Mouse (Mus musculus) MEL (cell line): ENCODE measurements around the gene Papss1. TPM values are rescaled to one million over a fixed set of nuclear protein-coding genes. Genes with fewer than 3 reads are reported as not detected.

Source experiments
- DNase-seq: peaks from one replicate; pipeline ENCODE4 v3.0.0; 2011; ENCODE audit warnings: low read depth, low spot score
- H3K27ac ChIP-seq: 2 replicates; pipeline ENCODE4 v1.5.1; 2012; ENCODE audit warnings: low read depth, mild to moderate bottlenecking, control low read depth, low read length, moderate library complexity; ENCODE audit not compliant: control insufficient read depth
- H3K27me3 ChIP-seq, 2 experiments: fragments of 150-350 bp in 1 of 2; sonication (generic) in 1 of 2; 2 replicates each; pipeline ENCODE4 v1.6.1; 2012; ENCODE audit warnings: low read length in 2 of 2, mild to moderate bottlenecking in 2 of 2, improper control_type of control experiment in 1 of 2, moderate library complexity in 1 of 2; ENCODE audit not compliant: insufficient read depth in 2 of 2, control insufficient read depth in 1 of 2
- H3K36me3 ChIP-seq, 2 experiments: 2 replicates each; pipeline ENCODE4 v1.6.1; 2012 to 2014; ENCODE audit warnings: low read length in 2 of 2, improper control_type of control experiment in 1 of 2, inconsistent platforms in 1 of 2, mild to moderate bottlenecking in 1 of 2; ENCODE audit not compliant: insufficient read depth in 2 of 2, control insufficient read depth in 1 of 2
- H3K4me1 ChIP-seq, 2 experiments: fragments of 150-350 bp in 1 of 2; sonication (generic) in 1 of 2; 2 replicates each; pipeline ENCODE4 v1.6.1; 2012; ENCODE audit warnings: low read length in 2 of 2, improper control_type of control experiment in 1 of 2, mild to moderate bottlenecking in 1 of 2; ENCODE audit not compliant: insufficient read depth in 2 of 2, control insufficient read depth in 1 of 2
- H3K4me3 ChIP-seq, 2 experiments: fragments of 150-350 bp in 1 of 2; sonication (generic) in 1 of 2; 2 replicates each; pipeline ENCODE4 v1.5.1; 2012; ENCODE audit warnings: low read depth in 2 of 2, low read length in 2 of 2, mild to moderate bottlenecking in 2 of 2, moderate library complexity in 2 of 2, control low read depth in 1 of 2, improper control_type of control experiment in 1 of 2; ENCODE audit not compliant: control insufficient read depth in 1 of 2, insufficient read depth in 1 of 2
- H3K79me2 ChIP-seq: 2 replicates; pipeline ENCODE4 v1.6.1; 2012; ENCODE audit warnings: mild to moderate bottlenecking, low read length, moderate library complexity; ENCODE audit not compliant: control insufficient read depth, poor library complexity, insufficient read depth
- H3K9ac ChIP-seq: 2 replicates; pipeline ENCODE4 v1.6.1; 2012; ENCODE audit warnings: low read depth, mild to moderate bottlenecking, control low read depth, low read length, moderate library complexity; ENCODE audit not compliant: control insufficient read depth, poor library complexity, severe bottlenecking
- H3K9me3 ChIP-seq: fragments of 150-350 bp; sonication (generic); replicated peaks from 2 replicates; pipeline ENCODE4 v1.6.1; 2012; ENCODE audit warnings: mild to moderate bottlenecking, low read length, improper control_type of control experiment, moderate library complexity; ENCODE audit not compliant: insufficient read depth
- CTCF ChIP-seq, 3 experiments: IDR thresholded peaks in 2 of 3; conservative IDR thresholded peaks in 1 of 3; 2 replicates each; pipeline ENCODE4 v1.5.1; 2011 to 2012; ENCODE audit warnings: low read length in 3 of 3, low read depth in 2 of 3, mild to moderate bottlenecking in 2 of 3, improper control_type of control experiment in 1 of 3, inconsistent platforms in 1 of 3, mixed read lengths in 1 of 3, moderate library complexity in 1 of 3; ENCODE audit not compliant: control insufficient read depth in 1 of 3, insufficient read depth in 1 of 3, poor library complexity in 1 of 3, severe bottlenecking in 1 of 3
- E2F4 ChIP-seq: IDR thresholded peaks from 2 replicates; pipeline ENCODE4 v1.6.1; 2011; ENCODE audit warnings: low read depth, low read length, improper control_type of control experiment, borderline replicate concordance
- ETS1 ChIP-seq: IDR thresholded peaks from 2 replicates; pipeline ENCODE4 v1.6.1; 2012; ENCODE audit warnings: low read depth, mild to moderate bottlenecking, inconsistent platforms, low read length, improper control_type of control experiment, moderate library complexity
- GATA1 ChIP-seq: IDR thresholded peaks from 2 replicates; pipeline ENCODE4 v1.6.1; 2011; ENCODE audit warnings: low read depth, low read length, improper control_type of control experiment
- HCFC1 ChIP-seq: IDR thresholded peaks from 2 replicates; pipeline ENCODE4 v1.6.1; 2012; ENCODE audit warnings: low read depth, mild to moderate bottlenecking, inconsistent platforms, low read length, improper control_type of control experiment, moderate library complexity
- KAT2A ChIP-seq: conservative IDR thresholded peaks from 2 replicates; pipeline ENCODE4 v1.6.1; 2012; ENCODE audit warnings: low read depth, low read length, improper control_type of control experiment, inconsistent platforms
- MAZ ChIP-seq: IDR thresholded peaks from 2 replicates; pipeline ENCODE4 v1.6.1; 2012; ENCODE audit warnings: low read depth, mild to moderate bottlenecking, inconsistent platforms, low read length, improper control_type of control experiment
- MEF2A ChIP-seq: IDR thresholded peaks from 2 replicates; pipeline ENCODE4 v1.6.1; 2014; ENCODE audit warnings: low read depth, mild to moderate bottlenecking, inconsistent platforms, low read length, improper control_type of control experiment; ENCODE audit not compliant: poor library complexity, insufficient replicate concordance, severe bottlenecking; ENCODE audit errors: extremely low read depth
- MXI1 ChIP-seq: IDR thresholded peaks from 2 replicates; pipeline ENCODE4 v1.6.1; 2011; ENCODE audit warnings: mild to moderate bottlenecking, low read depth, low read length, improper control_type of control experiment
- MYB ChIP-seq: IDR thresholded peaks from 2 replicates; pipeline ENCODE4 v1.6.1; 2011; ENCODE audit warnings: mild to moderate bottlenecking, low read depth, low read length, improper control_type of control experiment
- NELFE ChIP-seq: IDR thresholded peaks from 2 replicates; pipeline ENCODE4 v1.6.1; 2011; ENCODE audit warnings: low read depth, low read length, improper control_type of control experiment
- NRF1 ChIP-seq: IDR thresholded peaks from 2 replicates; pipeline ENCODE4 v1.6.1; 2014; ENCODE audit warnings: low read depth, mild to moderate bottlenecking, inconsistent platforms, low read length, improper control_type of control experiment, moderate library complexity; ENCODE audit not compliant: poor library complexity, insufficient read depth, severe bottlenecking
- POLR2A ChIP-seq, 2 experiments: IDR thresholded peaks; 2 replicates each; pipeline ENCODE4 v1.6.1; 2011 to 2012; ENCODE audit warnings: low read length in 2 of 2, mild to moderate bottlenecking in 2 of 2, control low read depth in 1 of 2, improper control_type of control experiment in 1 of 2, low read depth in 1 of 2, moderate library complexity in 1 of 2; ENCODE audit not compliant: control insufficient read depth in 1 of 2, insufficient read depth in 1 of 2, poor library complexity in 1 of 2
- POLR2AphosphoS2 ChIP-seq: IDR thresholded peaks from 2 replicates; pipeline ENCODE4 v1.6.1; 2011; ENCODE audit warnings: low read length, improper control_type of control experiment
- RAD21 ChIP-seq: IDR thresholded peaks from 2 replicates; pipeline ENCODE4 v1.6.1; 2011; ENCODE audit warnings: mild to moderate bottlenecking, low read depth, low read length, improper control_type of control experiment
- SIN3A ChIP-seq: IDR thresholded peaks from 2 replicates; pipeline ENCODE4 v1.6.1; 2012; ENCODE audit warnings: low read length, improper control_type of control experiment, inconsistent platforms
- SMC3 ChIP-seq: IDR thresholded peaks from 2 replicates; pipeline ENCODE4 v1.6.1; 2011; ENCODE audit warnings: low read depth, low read length, improper control_type of control experiment
- TCF12 ChIP-seq: IDR thresholded peaks from 2 replicates; pipeline ENCODE4 v1.6.1; 2014; ENCODE audit warnings: low read depth, mild to moderate bottlenecking, inconsistent platforms, low read length, improper control_type of control experiment, moderate library complexity
- UBTF ChIP-seq: IDR thresholded peaks from 2 replicates; pipeline ENCODE4 v1.6.1; 2012; ENCODE audit warnings: low read depth, mild to moderate bottlenecking, inconsistent platforms, low read length, improper control_type of control experiment, moderate library complexity, borderline replicate concordance; ENCODE audit not compliant: insufficient read depth
- USF1 ChIP-seq: IDR thresholded peaks from 2 replicates; pipeline ENCODE4 v1.6.1; 2014; ENCODE audit warnings: low read depth, mild to moderate bottlenecking, inconsistent platforms, low read length, improper control_type of control experiment, moderate library complexity
- USF2 ChIP-seq, 2 experiments: IDR thresholded peaks; 2 replicates each; pipeline ENCODE4 v1.6.1; 2011 to 2012; ENCODE audit warnings: improper control_type of control experiment in 2 of 2, low read length in 2 of 2, borderline replicate concordance in 1 of 2, inconsistent platforms in 1 of 2, low read depth in 1 of 2, mild to moderate bottlenecking in 1 of 2; ENCODE audit not compliant: insufficient read depth in 1 of 2
- ZC3H11A ChIP-seq: IDR thresholded peaks from 2 replicates; pipeline ENCODE4 v1.6.1; 2012; ENCODE audit warnings: low read depth, mild to moderate bottlenecking, inconsistent platforms, low read length, improper control_type of control experiment
- ZKSCAN1 ChIP-seq: IDR thresholded peaks from 2 replicates; pipeline ENCODE4 v1.6.1; 2012; ENCODE audit warnings: low read depth, mild to moderate bottlenecking, inconsistent platforms, low read length, improper control_type of control experiment, moderate library complexity
- ZMIZ1 ChIP-seq: IDR thresholded peaks from 2 replicates; pipeline ENCODE4 v1.6.1; 2012; ENCODE audit warnings: low read depth, mild to moderate bottlenecking, inconsistent platforms, low read length, improper control_type of control experiment, moderate library complexity
- ZNF384 ChIP-seq: IDR thresholded peaks from 2 replicates; pipeline ENCODE4 v1.6.1; 2012; ENCODE audit warnings: low read depth, mild to moderate bottlenecking, inconsistent platforms, low read length, improper control_type of control experiment
- polyA plus RNA-seq, 2 experiments: library from polyadenylated mRNA; stranded (reverse) in 1 of 2; unstranded in 1 of 2; fragments of >175 nt in 1 of 2; fragments of >200 nt in 1 of 2; gene quantifications; 2 replicates each; pipeline versions ENCODE4 v1.2.1 to v1.2.4; 2012; ENCODE audit warnings: low replicate concordance in 2 of 2, low read depth in 1 of 2; ENCODE audit not compliant: insufficient read length in 2 of 2, insufficient read depth in 1 of 2, missing spikeins in 1 of 2
- total RNA-seq: library from RNA; depleted of rRNA; stranded (reverse); fragments of 300-350 nt; gene quantifications from 2 replicates; pipeline ENCODE4 v1.2.3, GENCODE M21; 2012

Gene Papss1
- total and polyA plus RNA-seq, 3 experiments, result 27.7 to 36.2 TPM; not detected in 1

DNA sequence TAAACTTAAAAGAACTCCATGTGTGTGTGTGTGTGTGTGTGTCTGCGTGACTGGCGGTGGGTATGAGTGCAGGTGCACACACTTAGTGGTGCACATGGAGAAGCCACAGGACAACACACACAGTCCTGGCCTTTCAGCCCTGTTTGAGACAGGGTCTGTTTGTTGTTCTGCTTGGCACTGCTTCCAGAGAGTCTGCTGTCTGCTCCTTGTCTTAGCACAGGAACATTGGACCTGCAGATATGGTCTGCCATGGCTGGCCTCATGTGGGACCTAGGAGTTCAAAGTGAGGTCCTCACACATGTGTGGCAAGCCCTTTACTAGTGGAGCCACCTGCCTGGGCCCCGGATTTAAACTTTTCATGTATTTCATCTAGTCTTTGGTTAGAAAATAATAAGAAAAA, 72.4 kb downstream of the Papss1 start:
- no peak for TF ChIP-seq ZC3H11A
- no peak for TF ChIP-seq POLR2A (IDR thresholded peaks at IDR 0.05; ENCODE audit: control insufficient read depth in 1 of 2, insufficient read depth in 1 of 2, low read depth in 1 of 2, low read length in 2 of 2, poor library complexity in 1 of 2)
- TF ChIP-seq GATA1, result no peak
- no peak for TF ChIP-seq ZNF384
- TF ChIP-seq POLR2AphosphoS2, result no peak
- no peak for TF ChIP-seq SMC3
- no peak for TF ChIP-seq KAT2A
- no peak for TF ChIP-seq NELFE
- no peak for TF ChIP-seq CTCF (IDR thresholded peaks at IDR 0.05 in 2 of 3, conservative IDR thresholded peaks at IDR 0.05 in 1 of 3; ENCODE audit: control insufficient read depth in 1 of 3, insufficient read depth in 1 of 3, low read depth in 2 of 3, low read length in 3 of 3, poor library complexity in 1 of 3, severe bottlenecking in 1 of 3)
- TF ChIP-seq MYB, result no peak
- no peak for TF ChIP-seq TCF12
- TF ChIP-seq ETS1, result no peak
- TF ChIP-seq USF1, result no peak
- no peak for TF ChIP-seq MEF2A
- TF ChIP-seq MXI1, result no peak
- no peak for TF ChIP-seq SIN3A
- TF ChIP-seq USF2 (IDR thresholded peaks at IDR 0.05; ENCODE audit: borderline replicate concordance in 1 of 2, insufficient read depth in 1 of 2, low read depth in 1 of 2, low read length in 2 of 2), result no peak
- TF ChIP-seq ZKSCAN1, result no peak
- TF ChIP-seq NRF1, result no peak
- DNase-seq, result no peak
- no peak overlapping the region for H3K27ac ChIP-seq
- H3K4me1 ChIP-seq, result no peaks in the 10 kb centered on the region
- no peaks in the 10 kb centered on the region for H3K27me3 ChIP-seq
- H3K9ac ChIP-seq, result no peak overlapping the region
- H3K36me3 ChIP-seq, result no peaks in the 10 kb centered on the region
- H3K4me3 ChIP-seq, result no peak overlapping the region
- no peaks in the 10 kb centered on the region for H3K9me3 ChIP-seq
- H3K79me2 ChIP-seq, result no peaks in the 10 kb centered on the region; the same call in 1 of the 2 replicates

DNA sequence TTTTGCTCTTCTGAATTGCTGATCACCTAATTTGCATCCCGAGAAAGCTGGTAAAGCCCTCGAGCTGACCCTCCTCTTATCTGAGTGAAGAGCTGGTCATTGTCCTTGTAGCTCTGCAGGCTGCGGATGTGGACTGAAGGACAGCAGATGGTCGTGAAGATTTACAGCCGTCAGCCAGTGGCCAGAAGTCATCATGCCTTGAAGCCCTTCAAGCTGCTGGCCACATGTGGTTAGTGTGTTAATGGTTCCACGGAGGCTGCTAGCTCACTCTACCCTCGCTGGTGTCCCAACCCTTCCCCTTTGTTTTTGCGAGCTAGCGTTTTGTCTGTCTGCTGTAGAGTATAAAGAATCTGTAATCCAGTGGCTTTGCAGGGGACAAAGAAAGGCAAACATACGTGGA, 73.1 kb downstream of the Papss1 start:
- H3K9ac ChIP-seq, result no peak overlapping the region
- no peaks in the 10 kb centered on the region for H3K9me3 ChIP-seq
- no peak for DNase-seq
- H3K27me3 ChIP-seq, result no peaks in the 10 kb centered on the region
- no peak overlapping the region for H3K27ac ChIP-seq
- H3K4me3 ChIP-seq, result no peak overlapping the region
- H3K36me3 ChIP-seq, result no peaks in the 10 kb centered on the region
- no peaks in the 10 kb centered on the region for H3K4me1 ChIP-seq
- H3K79me2 ChIP-seq, result no peaks in the 10 kb centered on the region; the same call in 1 of the 2 replicates
- TF ChIP-seq ZKSCAN1, result no peak
- TF ChIP-seq KAT2A, result no peak
- TF ChIP-seq NELFE, result no peak
- no peak for TF ChIP-seq HCFC1
- no peak for TF ChIP-seq MEF2A
- no peak for TF ChIP-seq E2F4
- TF ChIP-seq GATA1, result no peak
- no peak for TF ChIP-seq USF1
- TF ChIP-seq NRF1, result no peak
- no peak for TF ChIP-seq ZMIZ1
- no peak for TF ChIP-seq UBTF
- TF ChIP-seq MAZ, result no peak
- no peak for TF ChIP-seq RAD21
